Mouse (Mus musculus) hindbrain, embryonic 16.5 days (tissue): ENCODE data around the gene Timp3. TPM values are rescaled to one million over a fixed set of nuclear protein-coding genes. Genes with fewer than 3 reads are reported as not detected.

Experiments used
- ATAC-seq: fragments of 200-750 bp; cut with Nextera tagmentation; 2 replicates; pipeline ENCODE4 v1.8.0; 2017; ENCODE audit warnings: moderate TSS enrichment, moderate library complexity
- H3K27ac ChIP-seq: fragments of 300-500 bp; sonication (generic); 2 replicates; pipeline ENCODE4 v1.5.1; 2014; ENCODE audit warnings: low read depth, mild to moderate bottlenecking, control low read depth, low read length, moderate library complexity
- H3K27me3 ChIP-seq: fragments of 300-500 bp; sonication (generic); replicated peaks from 2 replicates; pipeline ENCODE4 v1.6.1; 2014; ENCODE audit warnings: low read length; ENCODE audit not compliant: control insufficient read depth, insufficient read depth
- H3K36me3 ChIP-seq: fragments of 300-500 bp; sonication (generic); 2 replicates; pipeline ENCODE4 v1.6.1; 2014; ENCODE audit warnings: mild to moderate bottlenecking, low read length, moderate library complexity, mixed read lengths; ENCODE audit not compliant: control insufficient read depth, insufficient read depth
- H3K4me1 ChIP-seq: fragments of 300-500 bp; sonication (generic); 2 replicates; pipeline ENCODE4 v1.6.1; 2014; ENCODE audit warnings: low read depth, low read length; ENCODE audit not compliant: control insufficient read depth, insufficient read depth
- H3K4me2 ChIP-seq: fragments of 300-500 bp; sonication (generic); 2 replicates; pipeline ENCODE4 v1.6.1; 2014; ENCODE audit warnings: mild to moderate bottlenecking, low read length, control low read depth, moderate library complexity
- H3K4me3 ChIP-seq: fragments of 300-500 bp; sonication (generic); 2 replicates; pipeline ENCODE4 v1.5.1; 2014; ENCODE audit warnings: mild to moderate bottlenecking, low read length, control low read depth, moderate library complexity
- H3K9ac ChIP-seq: fragments of 300-500 bp; sonication (generic); 2 replicates; pipeline ENCODE4 v1.6.1; 2014; ENCODE audit warnings: low read depth, mild to moderate bottlenecking, control low read depth, low read length, moderate library complexity
- H3K9me3 ChIP-seq: fragments of 300-500 bp; sonication (generic); 2 replicates; pipeline ENCODE4 v1.6.1; 2014; ENCODE audit warnings: mild to moderate bottlenecking, low read length, moderate library complexity; ENCODE audit not compliant: control insufficient read depth
- WGBS: fragments of 180-500 bp; shearing (Covaris S2); extraction: QIAGEN DNeasy Blood & Tissue Kit; methylation state at CpG from one replicate; pipeline ENCODE4 v1.1.7; 2014; 5-methylcytosine and 5-hydroxymethylcytosine counted together
- polyA plus RNA-seq: library from polyadenylated mRNA; unstranded; fragments of >200 nt; fragmentation: Nextera tagmentation; extraction: Ambion mirVana; gene quantifications from 2 replicates; pipeline ENCODE4 v1.2.1, GENCODE M21; 2015

Timp3 gene
- polyA plus RNA-seq, 1 experiment from 2014 or later = 56.1 TPM

DNA sequence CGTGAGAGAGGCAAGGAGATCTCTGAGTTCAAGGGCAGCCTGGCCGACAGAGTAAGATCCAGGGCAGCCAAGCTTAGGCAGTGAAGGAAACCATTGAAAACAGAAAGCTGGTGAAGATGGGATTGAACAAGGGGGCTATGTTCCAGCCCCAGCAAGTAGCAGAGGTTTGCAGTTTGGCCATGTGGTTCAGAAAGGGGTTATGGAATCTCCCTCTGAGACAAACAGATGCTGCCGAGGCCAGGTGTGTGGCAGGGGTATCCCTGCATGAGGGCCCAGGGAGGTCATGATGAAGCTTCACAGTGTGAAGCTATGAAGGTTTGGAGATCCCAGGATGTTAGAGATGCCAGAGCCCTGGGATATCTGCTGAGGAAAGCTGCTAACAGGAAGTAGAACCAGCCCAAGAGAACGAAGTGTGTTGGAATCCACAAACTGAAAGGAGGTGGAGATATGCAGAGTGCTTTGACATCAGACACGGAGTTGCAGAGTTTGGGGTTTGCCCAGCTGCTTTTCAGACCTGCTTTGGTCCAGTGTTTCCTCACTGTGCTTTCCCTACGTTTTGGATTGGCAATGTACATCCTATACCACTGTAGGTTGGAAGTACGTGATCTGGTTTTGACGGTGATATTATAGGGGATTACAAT lies 63.6 kb downstream of the Timp3 start:
- no peak for ATAC-seq
- Histone ChIP-seq H3K9me3 (no peaks in the 10 kb centered on the region), H3K4me1 (peaks cover 6% of the 10 kb centered on the region; the same call in 1 of the 2 replicates), H3K27ac (no peak overlapping the region), H3K4me3 (no peak overlapping the region), H3K27me3 (no peaks in the 10 kb centered on the region), H3K9ac (no peak overlapping the region), H3K36me3 (no peaks in the 10 kb centered on the region), H3K4me2 (no peak overlapping the region)
- WGBS = 88% methylated on average over 8 of the region's 8 CpGs

DNA sequence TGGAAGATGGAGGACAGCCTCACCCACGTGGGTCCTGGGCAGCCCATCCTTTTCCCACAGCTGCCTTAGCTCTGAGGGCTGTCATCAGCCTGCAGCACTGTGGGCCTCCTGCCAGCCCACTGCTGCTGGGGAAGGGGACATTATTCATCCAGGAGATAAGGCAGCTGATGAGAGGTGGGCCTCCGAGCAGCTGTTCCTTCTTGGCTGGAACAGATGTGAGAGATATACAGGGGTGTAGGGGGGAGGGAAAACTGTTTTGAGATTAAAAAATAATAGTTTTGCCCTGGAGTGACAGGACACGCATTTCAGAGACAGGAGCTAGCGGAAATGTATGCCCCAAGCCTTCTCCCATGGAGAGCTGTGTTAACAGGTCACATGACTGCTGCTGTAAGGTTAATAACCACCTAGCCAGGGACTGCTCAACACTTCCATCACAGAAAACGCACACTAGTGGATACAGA lies 65.5 kb downstream of the Timp3 start:
- Histone ChIP-seq H3K27me3 (no peaks in the 10 kb centered on the region), H3K9ac (no peak overlapping the region), H3K9me3 (no peaks in the 10 kb centered on the region), H3K4me3 (no peak overlapping the region), H3K4me2 (no peak overlapping the region), H3K36me3 (no peaks in the 10 kb centered on the region), H3K4me1 (peaks cover 3% of the 10 kb centered on the region; the same call in 1 of the 2 replicates), H3K27ac (no peak overlapping the region)
- 42% methylated on average over 5 of the region's 5 CpGs for WGBS
- peak; percentile 84 for ATAC-seq

DNA sequence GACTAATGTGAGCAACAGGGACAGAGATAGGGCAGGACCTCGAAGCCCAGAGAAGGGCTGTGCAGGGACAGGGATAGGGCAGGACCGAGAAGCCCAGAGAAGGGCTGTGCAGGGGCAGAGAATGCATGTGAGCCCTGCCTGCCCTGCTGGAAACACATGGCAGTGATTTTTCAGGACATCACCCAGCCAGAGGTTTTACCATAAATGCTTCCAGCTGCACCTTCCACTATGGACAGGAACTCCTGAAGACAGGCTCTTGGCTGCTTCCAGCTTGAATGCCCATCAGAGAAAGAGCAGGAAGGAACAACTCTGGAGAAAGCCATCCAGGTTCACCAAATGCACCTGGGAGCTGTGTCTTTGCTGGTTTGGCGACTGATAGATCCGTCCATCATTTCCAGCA lies 67.2 kb downstream of the Timp3 start:
- peaks cover 3% of the 10 kb centered on the region; the same call in 1 of the 2 replicates for H3K4me1 ChIP-seq
- WGBS = 87% methylated on average over 4 of the region's 4 CpGs
- no peak overlapping the region for H3K9ac ChIP-seq
- H3K4me3 ChIP-seq = no peak overlapping the region
- H3K9me3 ChIP-seq = no peaks in the 10 kb centered on the region
- H3K36me3 ChIP-seq = no peaks in the 10 kb centered on the region
- no peaks in the 10 kb centered on the region for H3K27me3 ChIP-seq
- H3K27ac ChIP-seq = no peak overlapping the region
- no peak for ATAC-seq
- H3K4me2 ChIP-seq = no peak overlapping the region

DNA sequence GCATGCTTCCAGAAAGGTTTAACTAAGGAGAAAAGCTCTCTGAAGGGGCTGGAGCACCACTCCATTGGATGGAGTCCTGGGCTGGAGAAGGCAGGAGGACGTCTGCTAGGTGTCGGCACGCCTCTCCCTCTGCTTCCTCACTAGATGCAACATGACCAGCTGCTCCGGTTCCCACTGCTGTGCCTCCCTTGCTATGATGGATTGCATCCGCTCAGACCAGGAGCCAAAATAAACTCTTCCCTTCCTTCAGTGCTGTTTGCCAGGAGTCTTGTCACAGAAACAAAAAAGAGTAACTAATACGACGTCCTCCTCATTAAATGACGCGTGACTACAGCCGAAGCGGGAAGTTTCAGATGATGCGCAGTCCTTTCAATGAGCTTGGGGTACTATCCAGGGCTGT lies 68.6 kb downstream of the Timp3 start:
- H3K9ac ChIP-seq = no peak overlapping the region
- no peak for ATAC-seq
- H3K4me2 ChIP-seq = no peak overlapping the region
- H3K36me3 ChIP-seq = no peaks in the 10 kb centered on the region
- no peak overlapping the region for H3K27ac ChIP-seq
- H3K4me3 ChIP-seq = no peak overlapping the region
- H3K9me3 ChIP-seq = no peaks in the 10 kb centered on the region
- peaks cover 3% of the 10 kb centered on the region; the same call in 1 of the 2 replicates for H3K4me1 ChIP-seq
- WGBS = 70% methylated on average over 12 of the region's 12 CpGs
- H3K27me3 ChIP-seq = no peaks in the 10 kb centered on the region

DNA sequence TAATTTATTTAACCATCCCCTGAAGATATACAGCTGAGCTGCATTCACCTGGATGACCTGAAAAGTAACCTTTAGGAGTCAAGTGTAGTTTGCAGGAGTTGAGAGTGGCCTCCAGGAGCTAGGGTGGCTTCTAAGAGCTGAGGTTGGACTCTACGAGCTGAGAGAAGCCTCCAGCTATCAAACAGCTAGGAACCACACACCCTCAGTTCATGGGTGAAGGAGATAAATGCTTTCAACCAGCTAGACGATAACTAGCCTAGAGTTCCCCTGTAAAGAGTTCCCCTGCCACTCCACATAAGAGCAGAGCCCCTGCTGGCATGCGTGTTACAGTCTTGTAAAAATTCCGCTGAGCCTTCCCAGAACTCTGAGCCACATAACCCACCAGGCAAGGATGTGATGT lies 69.2 kb downstream of the Timp3 start:
- no peak overlapping the region for H3K27ac ChIP-seq
- no peaks in the 10 kb centered on the region for H3K36me3 ChIP-seq
- 77% methylated on average over 4 of the region's 4 CpGs for WGBS
- peaks cover 3% of the 10 kb centered on the region; the same call in 1 of the 2 replicates for H3K4me1 ChIP-seq
- no peaks in the 10 kb centered on the region for H3K27me3 ChIP-seq
- no peaks in the 10 kb centered on the region for H3K9me3 ChIP-seq
- H3K9ac ChIP-seq = no peak overlapping the region
- H3K4me2 ChIP-seq = no peak overlapping the region
- H3K4me3 ChIP-seq = no peak overlapping the region
- ATAC-seq = no peak

DNA sequence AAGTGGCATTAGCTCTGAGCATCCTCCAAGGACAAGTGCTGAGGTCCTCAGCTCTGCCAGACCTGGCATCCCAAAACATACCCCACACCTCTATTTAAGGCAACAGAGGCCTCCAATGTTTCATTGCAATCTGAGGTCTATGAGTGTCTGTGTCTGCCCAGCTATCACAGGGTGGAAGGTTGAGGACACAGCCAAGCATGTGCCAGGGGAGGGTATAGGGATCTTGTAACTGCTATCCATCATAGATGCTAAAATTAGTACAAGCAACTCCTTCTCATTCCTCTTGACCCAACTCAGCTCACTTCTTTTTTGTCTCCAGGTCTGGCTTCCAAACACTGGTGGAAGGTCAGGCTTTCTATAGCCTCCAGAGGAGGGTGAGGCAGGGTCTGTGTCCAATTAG lies 71.4 kb downstream of the Timp3 start:
- Histone ChIP-seq H3K4me1 (no peaks in the 10 kb centered on the region), H3K9ac (no peak overlapping the region), H3K4me2 (no peak overlapping the region), H3K27me3 (no peaks in the 10 kb centered on the region), H3K4me3 (no peak overlapping the region), H3K27ac (no peak overlapping the region), H3K9me3 (no peaks in the 10 kb centered on the region), H3K36me3 (no peaks in the 10 kb centered on the region)
- ATAC-seq = no peak

DNA sequence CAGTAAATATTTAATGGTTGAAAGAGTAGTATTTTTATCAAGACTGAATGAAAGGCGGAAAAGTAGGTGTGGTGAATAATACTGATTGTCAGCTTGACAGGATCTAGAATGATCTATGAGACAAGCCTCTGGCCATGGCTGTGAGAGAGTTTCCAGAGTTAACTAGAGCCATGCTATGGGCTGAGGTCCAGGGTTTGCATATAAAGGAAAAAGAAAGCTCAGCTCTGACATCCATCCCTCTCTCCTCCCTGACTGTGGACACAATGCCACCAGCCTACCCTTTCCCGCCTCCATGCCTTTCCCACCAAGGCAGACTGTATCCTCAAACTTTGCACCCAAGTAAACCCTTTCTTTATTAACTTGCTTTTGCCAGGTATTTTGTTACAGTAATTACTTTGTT lies 73.9 kb downstream of the Timp3 start:
- 85% methylated on average over 2 of the region's 2 CpGs for WGBS
- no peaks in the 10 kb centered on the region for H3K9me3 ChIP-seq
- no peak overlapping the region for H3K4me3 ChIP-seq

DNA sequence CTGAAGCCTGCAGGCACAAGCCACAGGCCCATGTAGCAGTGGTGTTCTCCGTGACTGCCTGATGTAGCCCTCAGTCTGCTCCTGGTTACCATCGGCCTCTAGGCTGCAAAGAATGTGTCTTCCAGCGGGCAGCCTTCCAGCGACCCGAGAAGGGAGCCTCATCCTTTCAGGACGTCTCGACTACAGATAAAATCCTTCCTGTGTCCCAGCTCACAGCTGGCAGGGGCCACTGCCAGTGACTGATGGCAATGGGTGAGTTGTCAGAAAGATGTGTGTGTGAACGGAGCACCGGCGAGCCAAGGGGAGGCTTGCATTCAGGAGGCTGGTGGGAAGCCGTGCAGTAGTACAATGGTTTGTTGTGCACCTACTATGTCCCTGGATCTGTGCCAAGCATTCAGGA lies 75.7 kb downstream of the Timp3 start:
- Histone ChIP-seq H3K27me3 (no peaks in the 10 kb centered on the region), H3K36me3 (no peaks in the 10 kb centered on the region), H3K9ac (no peak overlapping the region), H3K4me3 (no peak overlapping the region), H3K4me2 (no peak overlapping the region), H3K27ac (0 out of 2 replicates have a peak overlapping the region, but pooled peaks have one; percentile 7), H3K9me3 (no peaks in the 10 kb centered on the region), H3K4me1 (no peaks in the 10 kb centered on the region)
- 43% methylated on average over 11 of the region's 11 CpGs for WGBS
- peak; percentile 92 for ATAC-seq

More for the DNA sequence above, 73.9 kb downstream of the Timp3 start:
- Histone ChIP-seq H3K4me2 (no peak overlapping the region), H3K36me3 (no peaks in the 10 kb centered on the region), H3K9ac (no peak overlapping the region), H3K27me3 (no peaks in the 10 kb centered on the region), H3K4me1 (no peaks in the 10 kb centered on the region), H3K27ac (no peak overlapping the region)
- ATAC-seq = no peak

DNA sequence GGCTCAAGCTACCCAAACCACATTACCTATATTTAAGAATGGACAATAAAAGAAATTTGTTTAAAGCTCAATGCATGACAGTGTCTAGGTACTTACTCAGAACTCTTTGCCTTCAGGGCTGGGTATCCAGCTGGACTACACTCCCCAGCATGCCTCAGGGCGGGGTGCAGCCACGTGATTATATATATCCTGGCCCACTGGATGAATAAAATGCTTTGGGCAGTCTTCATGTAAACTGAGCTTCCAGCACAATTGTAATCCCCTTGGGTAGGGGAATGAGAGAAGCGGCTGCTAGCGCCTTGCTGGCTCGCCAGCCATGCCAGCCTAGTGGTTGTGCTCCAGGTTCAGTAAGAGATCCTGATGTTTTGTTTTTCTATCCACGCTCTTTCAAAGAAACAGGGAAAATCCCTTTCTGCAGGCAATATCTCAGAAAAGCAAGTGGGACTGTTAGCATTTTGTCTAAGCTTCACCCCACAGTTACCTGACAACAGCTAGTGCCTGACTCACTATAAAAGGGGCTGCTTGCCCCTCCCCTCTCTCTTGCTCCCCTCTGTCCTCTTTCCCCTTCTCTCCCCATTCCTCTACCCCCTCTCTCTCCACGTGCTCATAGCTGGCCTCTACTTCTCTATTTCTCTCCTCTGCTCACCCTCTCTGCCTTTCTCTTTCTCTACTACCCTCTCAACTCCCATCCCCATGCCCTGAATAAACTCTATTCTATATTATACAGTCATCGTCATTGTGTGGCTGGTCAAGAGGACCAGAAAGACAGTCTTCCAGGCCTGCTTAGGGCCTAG lies 76.4 kb downstream of the Timp3 start:
- Histone ChIP-seq H3K4me2 (no peak overlapping the region), H3K4me1 (no peaks in the 10 kb centered on the region), H3K27me3 (no peaks in the 10 kb centered on the region), H3K27ac (peak overlapping the region; percentile 48), H3K9me3 (no peaks in the 10 kb centered on the region), H3K9ac (no peak overlapping the region), H3K4me3 (no peak overlapping the region), H3K36me3 (0 out of 2 replicates have a peak, but pooled peaks cover 2% of the 10 kb centered on the region)
- peak; percentile 86 for ATAC-seq
- WGBS = 54% methylated on average over 8 of the region's 8 CpGs
